11 mouse cellular contexts compared by ENCODE assay signal in the genomic region with DNA sequence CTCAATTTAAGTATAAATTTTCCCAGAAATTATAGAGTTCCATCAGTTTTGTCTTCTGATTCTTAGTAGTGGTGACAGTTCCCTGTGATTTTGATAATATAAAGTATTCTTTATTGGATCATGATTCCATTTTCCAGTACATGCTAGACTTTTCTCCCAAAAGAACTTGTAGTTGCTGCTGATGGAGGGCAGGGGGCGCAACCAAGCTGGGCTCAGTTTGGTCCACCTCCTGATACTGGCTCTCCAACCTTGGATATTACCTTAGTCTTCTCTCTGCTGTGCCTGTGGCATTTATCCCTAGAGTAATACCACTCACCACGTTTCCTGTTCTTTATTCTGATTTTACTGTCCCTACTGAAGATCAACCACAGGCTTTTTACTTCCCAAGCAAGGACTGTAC. TPM values are rescaled to one million over a fixed set of nuclear protein-coding genes. Genes with fewer than 3 reads are reported as not detected.
DNase-seq lines count a peak whose midpoint lies in the region; ATAC-seq and TF ChIP-seq lines count a peak whose summit lies in the region.
"Had no signal": no experiment of that assay in that cellular context is flagged by ENCODE, and none has a peak within 500 bp of the region (broad histone marks: within the 10 kb centered on the region; RNA-seq: fewer than 3 reads in every experiment).

No protein-coding gene starts in this region.

- no peak overlapping the region for H3K4me3 ChIP-seq in lung, adult 2 months (replicated peaks; ENCODE audit: extremely low read depth, low read depth, low read length)
- H3K4me3 ChIP-seq: limb, embryonic 10.5 days; midbrain, embryonic 13.5 days had no signal

- TF ChIP-seq POLR2A in lung, adult 2 months (IDR thresholded peaks at IDR 0.05; ENCODE audit: borderline replicate concordance, extremely low read depth, low read depth, low read length), result no peak

- 65% methylated on average over 2 of the region's 2 CpGs for WGBS in lung, adult 2 months

- TF ChIP-seq CTCF in lung, adult 2 months (IDR thresholded peaks at IDR 0.05; ENCODE audit: insufficient read depth, low read length), result peak; percentile 61

- H3K4me1 ChIP-seq in lung, adult 2 months (ENCODE audit: control insufficient read depth, insufficient read depth, low read length), result no peaks in the 10 kb centered on the region
- H3K4me1 ChIP-seq: limb, embryonic 10.5 days; midbrain, embryonic 13.5 days had no signal

- peak; percentile 43; the same call in 1 of the 2 replicates for ATAC-seq in megakaryocyte progenitor cell, adult 5-6 weeks (replicated peaks; ENCODE audit: poor library complexity)
- ATAC-seq: midbrain, embryonic 13.5 days had no signal

- DNase-seq in cerebellum, adult 18-20 months, result peak; percentile 46 to 50
- no peak for DNase-seq in cerebellum, adult 9-11 months
- DNase-seq in lung, adult 2 months, result no peak
- DNase-seq in lung, postnatal 25 days (ENCODE audit: low spot score), result no peak
- DNase-seq in ZHBTc4 (ENCODE audit: low read depth, low spot score), result peak; percentile 37
- no peak for DNase-seq in right cerebral cortex, postnatal 10 days (ENCODE audit: low spot score in 2 of 2)
- no peak for DNase-seq in spleen, adult 12 weeks (ENCODE audit: low spot score)
- DNase-seq: cerebellum, adult 9-10 months had no signal

RNA-seq across cellular contexts. Expression of gene Rictor, which starts 6.0 kb away (rescaled TPM):
- 6.2 and 10.3 TPM in 2 replicates for polyA plus RNA-seq in lung, adult 2 months (2012; rRNA removed)
- total RNA-seq in megakaryocyte progenitor cell, adult 5-6 weeks (2015), result 26.0 and 29.8 TPM in 2 replicates
- 19.4 and 29.6 TPM in 2 replicates for total RNA-seq in megakaryocyte progenitor cell, adult 5-6 weeks (2017)

Comparison
In these comparisons a context has a peak if more than half of its experiments do, and no peak if none do; other contexts are left out.
1. DNase-seq: peak in cerebellum, adult 18-20 months (2 of 2) and ZHBTc4 (single experiment); none in cerebellum, adult 9-11 months (single experiment), lung, adult 2 months (single experiment), lung, postnatal 25 days (single experiment), right cerebral cortex, postnatal 10 days (0 of 2) and spleen, adult 12 weeks (single experiment).